Mouse (Mus musculus): ENCODE results near the gene Pak3.

Pak3 gene

GRCm38 (mm10) chrX:143664221-143665150 lies 146.1 kb downstream of the Pak3 start:
- peak; percentile 3 to 10 for DNase-seq

- no peak for DNase-seq
Observed at GRCm38 (mm10) chrX:143665771-143666170, 147.4 kb downstream of the Pak3 start.

- peak in 1 of 2 experiments; percentile 20 for DNase-seq
Observed at GRCm38 (mm10) chrX:143666991-143667390, 148.6 kb downstream of the Pak3 start.

DNA sequence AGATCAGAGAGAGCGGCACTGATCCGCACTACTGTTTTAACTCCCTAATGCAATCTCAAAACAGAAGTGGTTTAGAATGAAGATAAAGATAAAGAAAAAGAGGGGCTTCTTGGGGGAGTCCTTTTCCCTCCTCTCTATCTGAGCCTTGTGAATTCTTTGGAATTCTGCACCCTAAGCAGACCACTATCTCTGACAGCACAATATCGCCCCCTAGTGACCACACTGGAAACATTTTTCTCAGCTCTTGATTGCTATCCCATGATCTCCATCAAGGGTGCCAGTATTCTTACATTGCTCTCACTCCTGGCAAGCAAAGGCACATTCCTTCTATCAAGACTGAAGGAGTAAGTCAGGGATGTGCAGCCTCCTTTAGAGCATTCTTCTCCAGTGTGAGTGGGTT lies 149.9 kb downstream of the Pak3 start:
- DNase-seq = peak; percentile 8 to 51

- DNase-seq = no peak
Observed at GRCm38 (mm10) chrX:143678566-143678965, 160.2 kb downstream of the Pak3 start.

- DNase-seq = no peak
Observed at GRCm38 (mm10) chrX:143722250-143722649, 203.9 kb downstream of the Pak3 start.

GRCm38 (mm10) chrX:143725411-143725810 lies 207.0 kb downstream of the Pak3 start:
- DNase-seq = no peak

DNA sequence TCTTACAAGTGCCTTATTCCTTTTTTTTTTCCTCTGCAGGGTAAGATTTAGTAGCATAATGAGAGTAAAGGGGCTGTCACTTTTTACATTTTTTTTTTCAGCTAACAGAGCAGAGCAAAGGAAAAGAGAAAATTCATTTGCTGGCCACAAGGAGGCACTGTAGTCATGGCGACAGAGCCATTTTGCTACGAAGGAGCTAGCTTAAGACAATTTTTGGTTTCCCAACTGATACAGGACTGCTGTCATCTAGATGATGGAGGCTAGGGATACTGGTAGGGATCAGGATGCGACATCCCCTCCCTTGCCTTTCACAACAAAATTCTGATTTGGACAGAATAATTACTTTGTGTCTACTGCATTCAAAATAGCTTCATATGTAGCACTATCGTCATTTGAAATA lies 217.6 kb downstream of the Pak3 start:
- DNase-seq = peak in 1 of 2 experiments; percentile 45

- peak; percentile 22 to 52 for DNase-seq
Observed at GRCm38 (mm10) chrX:143739171-143739570, 220.8 kb downstream of the Pak3 start.

GRCm38 (mm10) chrX:143762556-143762955 lies 244.2 kb downstream of the Pak3 start:
- no peak for DNase-seq

GRCm38 (mm10) chrX:143815948-143816347 lies 297.6 kb downstream of the Pak3 start:
- no peak for DNase-seq

DNA sequence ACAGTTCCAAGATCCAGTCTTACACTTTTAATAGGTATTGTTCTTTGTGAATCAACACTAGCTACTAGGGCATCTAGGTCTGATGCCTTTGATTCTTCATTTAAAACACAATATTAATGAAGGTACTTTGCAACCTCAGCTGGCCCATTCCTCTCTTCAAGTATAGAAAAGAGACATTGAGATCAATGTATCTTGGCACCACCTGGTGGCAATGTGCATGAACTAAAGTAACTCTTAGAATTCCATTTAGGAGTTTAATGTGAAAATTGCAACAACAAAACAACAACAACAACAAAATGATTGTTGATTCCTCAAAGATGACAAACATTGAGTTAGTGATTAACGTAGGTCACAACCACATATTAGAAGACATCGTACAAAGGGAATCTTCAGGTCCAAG lies 300.6 kb downstream of the Pak3 start:
- DNase-seq = peak in 1 of 2 experiments; percentile 17

DNA sequence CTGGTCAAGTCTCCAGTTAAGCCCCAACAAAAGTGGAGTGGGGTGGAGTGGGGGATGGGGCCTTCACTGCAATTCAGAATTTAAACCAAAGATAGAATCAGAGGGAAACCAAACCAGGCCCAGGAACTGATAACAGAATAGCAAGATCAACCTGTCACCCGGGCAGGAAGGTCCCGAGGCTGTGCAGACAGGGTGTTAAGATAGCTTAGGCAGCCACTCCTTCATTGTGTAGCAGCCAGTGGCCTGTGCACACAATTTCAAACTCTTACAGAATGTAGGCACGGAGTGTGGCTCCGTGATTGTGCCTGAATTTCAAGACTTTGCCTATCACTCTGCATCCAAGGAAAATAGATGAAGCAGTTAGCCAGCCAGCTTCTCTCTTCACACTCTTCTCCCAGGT lies 308.1 kb downstream of the Pak3 start:
- DNase-seq = peak in 1 of 2 experiments; percentile 1

DNA sequence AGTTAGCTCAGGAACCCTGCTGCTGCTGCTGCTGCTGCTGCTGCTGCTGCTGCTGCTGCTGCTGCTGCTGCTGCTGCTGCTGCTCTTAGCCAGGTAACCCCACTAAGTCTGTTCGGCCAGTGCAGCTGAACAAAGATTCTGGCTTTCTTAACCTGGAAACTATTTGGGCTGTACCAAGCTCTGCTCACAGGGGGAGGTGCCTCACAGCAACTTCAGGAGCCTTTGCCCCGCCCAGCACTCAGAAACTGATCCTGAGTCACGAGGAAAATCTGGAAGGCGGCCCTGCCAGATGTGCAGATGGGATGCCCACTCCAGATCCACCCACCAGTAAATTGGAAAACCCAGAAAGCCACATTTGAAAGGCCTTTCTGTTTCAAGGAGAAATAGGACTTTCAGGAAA lies 308.8 kb downstream of the Pak3 start, which contains the start of gene Capn6:
Gene Capn6, minus strand, starts transcription at position 203 of the 400 bp plus-strand sequence.
- DNase-seq = peak; percentile 26 to 32

- DNase-seq = no peak
Observed at GRCm38 (mm10) chrX:143846637-143847036, 328.2 kb downstream of the Pak3 start.

All from kidney, postnatal 36 days (tissue).